Mouse (Mus musculus): ENCODE measurements around the gene Ints7. TPM values are rescaled to one million over a fixed set of nuclear protein-coding genes. Genes with fewer than 3 reads are reported as not detected.

Gene Ints7
- polyA plus RNA-seq, 1 experiment from 2014 or later: 50.2 TPM

- no peak overlapping the region for H3K4me3 ChIP-seq (ENCODE audit: low read depth, low read length)
- peaks cover 8% of the 10 kb centered on the region; the same call in 1 of the 2 replicates for H3K36me3 ChIP-seq (ENCODE audit: control insufficient read depth, insufficient read depth, low read length)
- H3K27me3 ChIP-seq (ENCODE audit: control insufficient read depth, insufficient read depth, low read length): no peaks in the 10 kb centered on the region
- H3K4me1 ChIP-seq (replicated peaks; ENCODE audit: control insufficient read depth, insufficient read depth, low read length): no peaks in the 10 kb centered on the region
- H3K4me2 ChIP-seq (replicated peaks; ENCODE audit: low read depth, low read length): no peak overlapping the region
- no peak overlapping the region for H3K9ac ChIP-seq (ENCODE audit: low read depth, low read length)
- DNase-seq (ENCODE audit: low spot score): no peak
- 93% methylated on average over 12 of the region's 12 CpGs for WGBS
- no peak for ATAC-seq (ENCODE audit: low FRiP score)
- H3K9me3 ChIP-seq (ENCODE audit: control insufficient read depth, low read length): no peaks in the 10 kb centered on the region
- H3K27ac ChIP-seq (ENCODE audit: low read depth, low read length): no peak overlapping the region
Measured at GRCm38 (mm10) chr1:191592016-191592720, 16.7 kb downstream of the Ints7 start.

DNA sequence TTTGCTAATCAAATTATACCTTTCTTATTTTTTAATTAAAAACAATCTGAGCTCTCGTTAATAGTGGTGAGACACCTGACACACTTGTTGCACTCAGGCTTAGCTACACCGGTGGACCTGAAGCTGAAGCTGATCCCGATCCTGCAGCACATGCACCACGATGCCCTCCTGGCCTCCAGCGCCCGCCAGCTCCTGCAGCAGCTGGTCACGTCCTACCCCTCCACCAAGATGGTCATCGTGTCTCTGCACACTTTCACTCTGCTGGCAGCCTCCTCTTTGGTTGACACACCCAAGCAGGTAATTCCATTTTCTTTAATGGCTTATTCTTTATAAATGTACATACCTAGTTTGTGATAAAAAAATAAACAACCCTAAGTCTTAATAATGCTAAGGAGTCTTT, 20.6 kb downstream of the Ints7 start:
- H3K4me1 ChIP-seq (replicated peaks; ENCODE audit: control insufficient read depth, insufficient read depth, low read length): no peaks in the 10 kb centered on the region
- H3K27ac ChIP-seq (ENCODE audit: low read depth, low read length): no peak overlapping the region
- H3K9ac ChIP-seq (ENCODE audit: low read depth, low read length): no peak overlapping the region
- no peak overlapping the region for H3K4me2 ChIP-seq (replicated peaks; ENCODE audit: low read depth, low read length)
- H3K36me3 ChIP-seq (ENCODE audit: control insufficient read depth, insufficient read depth, low read length): peaks cover 6% of the 10 kb centered on the region; the same call in 1 of the 2 replicates
- H3K4me3 ChIP-seq (ENCODE audit: low read depth, low read length): no peak overlapping the region
- DNase-seq (ENCODE audit: low spot score): no peak
- H3K27me3 ChIP-seq (ENCODE audit: control insufficient read depth, insufficient read depth, low read length): no peaks in the 10 kb centered on the region
- WGBS: 95% methylated on average over 8 of the region's 8 CpGs
- H3K9me3 ChIP-seq (ENCODE audit: control insufficient read depth, low read length): no peaks in the 10 kb centered on the region
- ATAC-seq (ENCODE audit: low FRiP score): no peak

GRCm38 (mm10) chr1:191599210-191599609, 23.8 kb downstream of the Ints7 start:
- WGBS: 88% methylated on average over 5 of the region's 5 CpGs
- Histone ChIP-seq H3K4me3 (ENCODE audit: low read depth, low read length) (no peak overlapping the region), H3K4me2 (replicated peaks; ENCODE audit: low read depth, low read length) (no peak overlapping the region), H3K9ac (ENCODE audit: low read depth, low read length) (no peak overlapping the region), H3K27ac (ENCODE audit: low read depth, low read length) (no peak overlapping the region), H3K27me3 (ENCODE audit: control insufficient read depth, insufficient read depth, low read length) (no peaks in the 10 kb centered on the region), H3K36me3 (ENCODE audit: control insufficient read depth, insufficient read depth, low read length) (peaks cover 6% of the 10 kb centered on the region; the same call in 1 of the 2 replicates), H3K9me3 (ENCODE audit: control insufficient read depth, low read length) (no peaks in the 10 kb centered on the region), H3K4me1 (replicated peaks; ENCODE audit: control insufficient read depth, insufficient read depth, low read length) (no peaks in the 10 kb centered on the region)
- ATAC-seq (ENCODE audit: low FRiP score) (no peak), DNase-seq (ENCODE audit: low spot score) (no peak)

DNA sequence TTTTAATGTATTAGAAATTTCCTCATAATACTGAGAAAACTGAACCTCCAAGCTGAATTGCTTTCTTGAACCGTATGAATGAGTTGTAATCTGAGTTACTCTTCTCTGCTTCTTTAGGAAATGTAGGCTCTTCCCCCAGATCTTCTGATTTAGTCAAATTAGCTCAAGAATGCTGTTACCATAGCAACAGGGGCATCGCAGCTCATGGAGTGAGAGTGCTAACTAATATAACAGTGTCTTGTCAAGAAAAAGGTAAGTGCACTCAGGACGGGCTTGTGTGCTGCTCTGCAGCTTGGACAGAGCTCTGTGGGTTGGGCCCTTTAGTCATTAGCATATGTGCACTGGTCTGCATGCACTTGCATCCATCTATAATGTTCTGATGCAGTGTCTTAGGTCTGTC, 29.3 kb downstream of the Ints7 start:
- DNase-seq (ENCODE audit: low spot score) (no peak), ATAC-seq (ENCODE audit: low FRiP score) (no peak)
- Histone ChIP-seq H3K9me3 (ENCODE audit: control insufficient read depth, low read length) (no peaks in the 10 kb centered on the region), H3K27ac (ENCODE audit: low read depth, low read length) (no peak overlapping the region), H3K4me2 (replicated peaks; ENCODE audit: low read depth, low read length) (no peak overlapping the region), H3K4me1 (replicated peaks; ENCODE audit: control insufficient read depth, insufficient read depth, low read length) (no peaks in the 10 kb centered on the region), H3K27me3 (ENCODE audit: control insufficient read depth, insufficient read depth, low read length) (no peaks in the 10 kb centered on the region), H3K4me3 (ENCODE audit: low read depth, low read length) (no peak overlapping the region), H3K9ac (ENCODE audit: low read depth, low read length) (no peak overlapping the region), H3K36me3 (ENCODE audit: control insufficient read depth, insufficient read depth, low read length) (peaks cover 3% of the 10 kb centered on the region; the same call in 1 of the 2 replicates)
- 79% methylated on average over 3 of the region's 3 CpGs for whole genome bisulfite sequencing

GRCm38 (mm10) chr1:191609051-191609450, 33.6 kb downstream of the Ints7 start:
- Histone ChIP-seq H3K9me3 (ENCODE audit: control insufficient read depth, low read length) (no peaks in the 10 kb centered on the region), H3K4me2 (replicated peaks; ENCODE audit: low read depth, low read length) (no peak overlapping the region), H3K27me3 (ENCODE audit: control insufficient read depth, insufficient read depth, low read length) (no peaks in the 10 kb centered on the region), H3K27ac (ENCODE audit: low read depth, low read length) (no peak overlapping the region), H3K4me1 (replicated peaks; ENCODE audit: control insufficient read depth, insufficient read depth, low read length) (no peaks in the 10 kb centered on the region), H3K9ac (ENCODE audit: low read depth, low read length) (no peak overlapping the region), H3K4me3 (ENCODE audit: low read depth, low read length) (no peak overlapping the region), H3K36me3 (ENCODE audit: control insufficient read depth, insufficient read depth, low read length) (peaks cover 10% of the 10 kb centered on the region; the same call in 1 of the 2 replicates)
- 92% methylated on average over 6 of the region's 6 CpGs for WGBS
- ATAC-seq (ENCODE audit: low FRiP score) (no peak), DNase-seq (ENCODE audit: low spot score) (no peak)

DNA sequence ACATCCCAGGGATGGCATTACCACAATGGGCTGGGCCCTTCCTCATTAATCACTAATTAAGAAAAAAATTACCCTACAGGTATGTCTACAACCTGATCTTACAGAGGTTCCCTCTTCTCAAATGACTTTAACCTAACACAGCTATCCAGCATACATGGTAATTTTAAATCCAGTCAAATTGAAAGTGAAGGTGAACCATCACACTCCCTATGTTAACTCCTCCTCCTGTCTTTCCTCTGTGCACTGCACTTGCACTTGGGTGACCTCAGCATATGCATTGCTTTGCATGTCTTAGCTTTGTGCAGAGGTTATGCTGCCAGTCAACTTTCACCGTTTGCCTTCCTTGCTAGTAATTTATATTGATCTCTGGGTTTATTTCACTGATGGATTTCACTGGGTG, 34.1 kb downstream of the Ints7 start:
- Histone ChIP-seq H3K4me1 (replicated peaks; ENCODE audit: control insufficient read depth, insufficient read depth, low read length) (no peaks in the 10 kb centered on the region), H3K9me3 (ENCODE audit: control insufficient read depth, low read length) (no peaks in the 10 kb centered on the region), H3K9ac (ENCODE audit: low read depth, low read length) (no peak overlapping the region), H3K27ac (ENCODE audit: low read depth, low read length) (no peak overlapping the region), H3K27me3 (ENCODE audit: control insufficient read depth, insufficient read depth, low read length) (no peaks in the 10 kb centered on the region), H3K4me3 (ENCODE audit: low read depth, low read length) (no peak overlapping the region), H3K4me2 (replicated peaks; ENCODE audit: low read depth, low read length) (no peak overlapping the region), H3K36me3 (ENCODE audit: control insufficient read depth, insufficient read depth, low read length) (peaks cover 10% of the 10 kb centered on the region; the same call in 1 of the 2 replicates)
- WGBS: 93% methylated on average over 1 of the region's 1 CpGs
- no peak for DNase-seq (ENCODE audit: low spot score)
- no peak for ATAC-seq (ENCODE audit: low FRiP score)

DNA sequence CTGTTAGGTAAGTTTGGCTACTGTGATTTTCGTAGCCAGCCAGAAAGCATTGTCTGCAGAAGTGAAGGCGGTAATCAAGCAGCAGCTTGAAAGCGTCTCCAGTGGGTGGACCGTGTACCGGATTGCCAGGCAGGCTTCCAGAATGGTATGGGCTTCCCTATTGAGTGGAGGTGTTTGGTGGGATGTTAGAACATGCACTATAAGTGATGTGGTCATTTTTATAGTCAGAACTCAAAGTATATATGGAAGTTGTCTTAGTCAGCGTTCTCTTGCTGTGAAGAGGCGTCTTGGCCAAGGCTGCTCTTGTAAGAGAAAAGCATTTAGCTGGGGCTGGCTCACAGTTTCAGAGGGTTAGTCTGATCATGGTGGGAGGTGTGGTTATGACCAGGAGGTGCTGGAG, 34.9 kb downstream of the Ints7 start:
- 97% methylated on average over 7 of the region's 7 CpGs for WGBS
- H3K36me3 ChIP-seq (ENCODE audit: control insufficient read depth, insufficient read depth, low read length): peaks cover 10% of the 10 kb centered on the region; the same call in 1 of the 2 replicates
- H3K9ac ChIP-seq (ENCODE audit: low read depth, low read length): no peak overlapping the region

GRCm38 (mm10) chr1:191611686-191612085, 36.2 kb downstream of the Ints7 start:
- ATAC-seq (ENCODE audit: low FRiP score): no peak
- Histone ChIP-seq H3K9ac (ENCODE audit: low read depth, low read length) (no peak overlapping the region), H3K36me3 (ENCODE audit: control insufficient read depth, insufficient read depth, low read length) (0 out of 2 replicates have a peak, but pooled peaks cover 10% of the 10 kb centered on the region), H3K4me2 (replicated peaks; ENCODE audit: low read depth, low read length) (no peak overlapping the region), H3K27ac (ENCODE audit: low read depth, low read length) (no peak overlapping the region), H3K9me3 (ENCODE audit: control insufficient read depth, low read length) (no peaks in the 10 kb centered on the region), H3K27me3 (ENCODE audit: control insufficient read depth, insufficient read depth, low read length) (no peaks in the 10 kb centered on the region), H3K4me3 (ENCODE audit: low read depth, low read length) (no peak overlapping the region), H3K4me1 (replicated peaks; ENCODE audit: control insufficient read depth, insufficient read depth, low read length) (no peaks in the 10 kb centered on the region)
- 89% methylated on average over 9 of the region's 9 CpGs for WGBS
- no peak for DNase-seq (ENCODE audit: low spot score)

More for the DNA sequence above, 34.9 kb downstream of the Ints7 start:
- no peak for DNase-seq (ENCODE audit: low spot score)
- no peak for ATAC-seq (ENCODE audit: low FRiP score)
- H3K4me2 ChIP-seq (replicated peaks; ENCODE audit: low read depth, low read length): no peak overlapping the region
- no peak overlapping the region for H3K4me3 ChIP-seq (ENCODE audit: low read depth, low read length)
- no peaks in the 10 kb centered on the region for H3K27me3 ChIP-seq (ENCODE audit: control insufficient read depth, insufficient read depth, low read length)
- H3K27ac ChIP-seq (ENCODE audit: low read depth, low read length): no peak overlapping the region
- no peaks in the 10 kb centered on the region for H3K4me1 ChIP-seq (replicated peaks; ENCODE audit: control insufficient read depth, insufficient read depth, low read length)
- no peaks in the 10 kb centered on the region for H3K9me3 ChIP-seq (ENCODE audit: control insufficient read depth, low read length)

DNA sequence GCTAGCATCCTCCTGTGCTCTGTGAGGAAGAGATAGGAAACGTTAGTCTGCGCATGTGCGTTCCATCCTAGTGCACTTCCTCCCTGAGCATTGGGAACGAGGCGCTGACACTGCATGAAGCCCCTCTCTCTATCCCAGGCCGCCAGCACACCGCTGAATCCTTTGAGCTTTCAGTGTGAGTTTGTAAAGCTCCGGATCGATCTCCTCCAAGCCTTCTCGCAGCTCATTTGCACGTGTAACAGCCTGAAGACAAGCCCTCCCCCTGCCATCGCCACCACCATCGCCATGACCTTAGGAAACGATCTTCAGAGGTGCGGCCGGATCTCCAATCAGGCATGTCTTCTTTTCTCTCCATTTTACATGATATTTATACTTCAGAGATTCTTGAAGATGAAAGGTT, 37.4 kb downstream of the Ints7 start:
- no peak overlapping the region for H3K4me3 ChIP-seq (ENCODE audit: low read depth, low read length)
- H3K36me3 ChIP-seq (ENCODE audit: control insufficient read depth, insufficient read depth, low read length): peaks cover 10% of the 10 kb centered on the region; the same call in 1 of the 2 replicates
- no peak overlapping the region for H3K9ac ChIP-seq (ENCODE audit: low read depth, low read length)
- ATAC-seq (ENCODE audit: low FRiP score) (no peak), DNase-seq (ENCODE audit: low spot score) (no peak)
- no peak overlapping the region for H3K4me2 ChIP-seq (replicated peaks; ENCODE audit: low read depth, low read length)
- WGBS: 86% methylated on average over 16 of the region's 16 CpGs
- H3K4me1 ChIP-seq (replicated peaks; ENCODE audit: control insufficient read depth, insufficient read depth, low read length): no peaks in the 10 kb centered on the region
- H3K9me3 ChIP-seq (ENCODE audit: control insufficient read depth, low read length): no peaks in the 10 kb centered on the region
- H3K27me3 ChIP-seq (ENCODE audit: control insufficient read depth, insufficient read depth, low read length): no peaks in the 10 kb centered on the region
- H3K27ac ChIP-seq (ENCODE audit: low read depth, low read length): no peak overlapping the region
